Comparison of ENCODE assay signal across 8 mouse cellular contexts in the genomic region with DNA sequence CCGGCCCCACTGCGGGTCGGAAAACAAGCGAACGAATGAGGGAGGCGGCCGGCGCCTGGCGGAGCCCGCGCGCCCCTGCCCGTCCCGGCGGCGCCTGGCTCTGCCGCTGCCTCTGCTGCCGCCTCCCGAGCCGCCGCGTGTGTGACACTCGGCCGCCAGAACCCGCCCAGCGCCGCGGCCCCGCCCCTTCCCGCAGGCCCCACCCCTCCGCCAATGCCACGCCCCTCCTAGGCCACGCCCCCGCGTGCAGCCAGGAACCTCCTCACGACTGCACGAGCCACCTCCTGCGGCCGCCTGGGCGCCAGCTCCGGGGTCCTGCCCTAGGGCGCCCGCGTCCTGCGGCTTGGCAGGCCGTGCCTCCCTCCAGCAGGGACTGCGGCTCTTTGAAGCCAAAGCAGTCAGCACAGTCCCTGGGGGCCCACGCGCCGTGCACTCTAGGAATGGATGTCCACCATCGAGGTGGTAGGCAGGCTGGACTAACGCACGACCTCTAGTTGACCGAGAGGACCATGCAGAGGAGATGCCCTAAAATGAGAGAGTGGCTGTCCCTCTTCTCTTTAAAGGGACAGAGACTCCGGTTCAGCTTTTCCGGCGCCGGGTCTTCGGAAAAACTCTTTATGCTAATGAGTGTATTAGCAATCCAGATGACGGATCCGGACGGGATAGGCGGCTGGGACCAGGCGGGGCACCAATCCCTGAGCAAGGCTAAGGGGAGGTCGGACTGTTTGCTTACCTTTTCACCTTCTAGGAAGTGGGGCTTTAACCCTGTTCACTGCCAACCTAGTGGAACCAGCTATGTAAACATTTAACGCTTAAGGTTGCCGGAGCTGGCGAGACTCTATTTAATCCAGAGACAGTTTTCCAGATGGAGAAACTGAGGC. TPM values are rescaled to one million over a fixed set of nuclear protein-coding genes. Genes with fewer than 3 reads are reported as not detected.
DNase-seq lines count a peak whose midpoint lies in the region; ATAC-seq lines count a peak whose summit lies in the region.

No protein-coding gene starts in this region.

- H3K4me1 ChIP-seq in intestine, embryonic 16.5 days (ENCODE audit: control insufficient read depth, insufficient read depth, low read length) = peaks cover 34% of the 10 kb centered on the region

- peak overlapping the region; percentile 95 for H3K4me2 ChIP-seq in intestine, embryonic 16.5 days (ENCODE audit: low read depth, low read length)

- H3K9me3 ChIP-seq in intestine, embryonic 16.5 days (ENCODE audit: control insufficient read depth, low read length) = no peaks in the 10 kb centered on the region

- no peaks in the 10 kb centered on the region for H3K36me3 ChIP-seq in intestine, embryonic 16.5 days (ENCODE audit: control insufficient read depth, insufficient read depth, low read length)

- no peaks in the 10 kb centered on the region for H3K27me3 ChIP-seq in intestine, embryonic 16.5 days (replicated peaks; ENCODE audit: control insufficient read depth, insufficient read depth, low read length)

- H3K9ac ChIP-seq in intestine, embryonic 16.5 days (ENCODE audit: low read depth, low read length) = peak overlapping the region; percentile 94

- H3K4me3 ChIP-seq in intestine, embryonic 16.5 days (ENCODE audit: low read length) = peak overlapping the region; percentile 82

- WGBS in intestine, embryonic 16.5 days = under 1% methylated on average over 67 of the region's 68 CpGs

- intact Hi-C loops in left cerebral cortex, postnatal 25 days (cut with DNase I) = no loop called here

- peak overlapping the region; percentile 99 for H3K27ac ChIP-seq in intestine, embryonic 16.5 days (ENCODE audit: low read length)

- peak; percentile 90 for ATAC-seq in intestine, embryonic 16.5 days

- DNase-seq in adrenal gland, postnatal 10 days = peak; percentile 98
- DNase-seq in embryo, embryonic 9.5 days (ENCODE audit: extremely low spot score) = peak; percentile 100
- DNase-seq in gastrocnemius, postnatal 4 days (ENCODE audit: low spot score in 2 of 2) = peak; percentile 94 to 95
- DNase-seq in left cerebral cortex, postnatal 25 days (ENCODE audit: low spot score in 2 of 2) = peak; percentile 85 to 88
- peak; percentile 93 for DNase-seq in mesoderm, embryonic 11.5 days (ENCODE audit: low read depth, low spot score)
- DNase-seq in right cerebral cortex, postnatal 25 days = peak; percentile 85
- peak; percentile 88 to 92 for DNase-seq in urinary bladder, postnatal 36 days (ENCODE audit: low spot score in 2 of 2)

RNA-seq across cellular contexts. Expression of a gene that starts 1.4 kb away (rescaled TPM):
- total RNA-seq in adrenal gland, postnatal 10 days (2021) = 10 to 100 TPM; 40.4 to 72.5 TPM
- 10 to 100 TPM; 16.8 to 23.5 TPM for total RNA-seq in gastrocnemius, postnatal 4 days (2021)
- 1.5 and 2.7 TPM in 2 replicates for polyA plus RNA-seq in intestine, embryonic 16.5 days (2015; fragmentation: Nextera tagmentation; extraction: Ambion mirVana)
- total RNA-seq in left cerebral cortex, postnatal 25 days (2021) = 10 to 100 TPM in 1 of 2 experiments, 1 to 10 TPM in 1; 9.0 to 11.8 TPM

Comparison
In these comparisons a context has a peak if more than half of its experiments do, and no peak if none do; other contexts are left out.
1. Peak in every context shown above with its lines: DNase-seq, ATAC-seq, H3K4me3 ChIP-seq and H3K27ac ChIP-seq.